Mouse (Mus musculus): ENCODE measurements around the gene Npy1r. TPM values are rescaled to one million over a fixed set of nuclear protein-coding genes. Genes with fewer than 3 reads are reported as not detected.

Npy1r gene
- total RNA-seq, 2 experiments from 2014 or later = 23.0 to 27.3 TPM

Other genes starting within 250 kb of the Npy1r start
- 1 to 10 TPM; 7.7 to 8.0 TPM for gene Tma16, start 210.7 kb upstream of the Npy1r start, total RNA-seq (2021)
- under 1 TPM; 0.22 to 0.42 TPM for gene Tktl2, start 185.4 kb upstream of the Npy1r start, total RNA-seq (2021)
- gene Npy5r, start 9.1 kb upstream of the Npy1r start, total RNA-seq (2021) = 1 to 10 TPM; 3.8 to 5.1 TPM
- 10 to 100 TPM; 12.1 to 13.4 TPM for gene Naf1, start 163.0 kb downstream of the Npy1r start, total RNA-seq (2021)